Mouse (Mus musculus) E14TG2a.4 (cell line): ENCODE data around the gene Hand1.

Source experiments
- CTCF ChIP-seq: conservative IDR thresholded peaks from 2 replicates; pipeline ENCODE4 v1.5.1; 2014; ENCODE audit warnings: low read length
- POU5F1 ChIP-seq: IDR thresholded peaks from 2 replicates; pipeline ENCODE4 v1.6.1; 2014; ENCODE audit warnings: low read length, borderline replicate concordance

DNA sequence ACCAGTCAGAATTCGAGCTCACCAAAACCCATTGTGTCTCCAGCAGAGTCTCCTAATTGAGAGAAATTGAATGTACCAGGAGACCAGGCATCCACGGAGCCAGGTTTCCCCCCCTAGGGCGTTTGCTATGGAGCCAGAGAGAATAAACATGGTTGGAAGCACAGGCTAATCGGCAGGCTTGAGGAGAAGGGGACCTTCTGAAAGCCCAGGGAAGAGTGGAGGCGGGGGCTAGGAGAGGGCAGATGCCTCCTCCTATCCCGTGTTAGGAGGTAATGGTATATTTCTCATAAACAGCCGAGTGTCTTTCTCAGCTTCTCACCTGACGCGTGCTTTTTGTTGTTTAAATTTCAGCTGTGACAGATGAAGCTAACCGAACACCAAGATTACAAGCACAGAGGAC, 8.4 kb upstream of the Hand1 start:
- TF ChIP-seq CTCF (no peak), POU5F1 (no peak)
